ENCODE assay signal across 9 mouse cellular contexts in the genomic region with DNA sequence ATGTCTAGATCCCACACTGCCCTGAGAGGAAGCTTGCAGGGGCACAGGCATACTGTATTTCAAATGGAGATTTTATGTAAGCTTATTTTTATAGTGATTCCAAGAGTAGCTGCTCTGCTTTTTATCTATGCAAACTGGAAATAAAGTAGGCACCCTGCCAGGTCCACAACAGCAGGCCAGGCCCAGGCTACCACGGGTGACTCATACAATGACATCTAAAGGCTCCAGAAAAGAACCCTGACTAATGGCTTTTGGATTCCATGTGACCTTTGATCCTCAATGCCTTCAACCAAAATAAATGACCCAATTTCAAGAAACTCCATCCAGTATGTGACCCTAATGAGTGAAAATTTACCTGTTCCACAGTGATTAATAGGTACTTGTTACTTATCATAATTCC.
DNase-seq lines count a peak whose midpoint lies in the region; ATAC-seq and TF ChIP-seq lines count a peak whose summit lies in the region.
"Had no signal": no experiment of that assay in that cellular context is flagged by ENCODE, and none has a peak within 500 bp of the region (broad histone marks: within the 10 kb centered on the region; RNA-seq: fewer than 3 reads in every experiment).

No protein-coding gene starts in this region.

- H3K9me3 ChIP-seq in stomach, postnatal 0 days (ENCODE audit: control insufficient read depth, low read length), result no peaks in the 10 kb centered on the region
- no peaks in the 10 kb centered on the region for H3K9me3 ChIP-seq in forebrain, embryonic 12.5 days
- H3K9me3 ChIP-seq: limb, embryonic 15.5 days had no signal

- 0% methylated on average over 1 of the region's 1 CpGs for WGBS in stomach, postnatal 0 days
- WGBS in forebrain, embryonic 12.5 days, result 0% methylated on average over 1 of the region's 1 CpGs

- H3K4me2 ChIP-seq in stomach, postnatal 0 days (replicated peaks; ENCODE audit: low read depth), result no peak overlapping the region
- H3K4me2 ChIP-seq in forebrain, embryonic 12.5 days, result no peak overlapping the region
- H3K4me2 ChIP-seq: limb, embryonic 15.5 days had no signal

- intact Hi-C loops in heart, postnatal 36 days (cut with DNase I), result no loop called here

- TF ChIP-seq EP300 in stomach, postnatal 0 days (optimal IDR thresholded peaks at IDR 0.05), result no peak

- no peak overlapping the region for H3K4me3 ChIP-seq in stomach, postnatal 0 days (ENCODE audit: low read depth, low read length)
- H3K4me3 ChIP-seq in forebrain, embryonic 12.5 days (replicated peaks), result no peak overlapping the region
- H3K4me3 ChIP-seq: limb, embryonic 15.5 days had no signal

- no peak overlapping the region for H3K27ac ChIP-seq in stomach, postnatal 0 days (replicated peaks)
- H3K27ac ChIP-seq in forebrain, embryonic 12.5 days, result no peak overlapping the region
- H3K27ac ChIP-seq: limb, embryonic 15.5 days had no signal

- no peak overlapping the region for H3K9ac ChIP-seq in stomach, postnatal 0 days (ENCODE audit: low read length)
- no peak overlapping the region for H3K9ac ChIP-seq in forebrain, embryonic 12.5 days
- H3K9ac ChIP-seq: limb, embryonic 15.5 days had no signal

- DNase-seq in urinary bladder, postnatal 25 days (ENCODE audit: low spot score), result peak; percentile 54
- no peak for DNase-seq in urinary bladder, adult 2 months (ENCODE audit: low spot score)
- DNase-seq in cerebellum, adult 8-10 months, result peak; percentile 68
- peak; percentile 37 to 55 for DNase-seq in heart, postnatal 36 days
- peak; percentile 72 for DNase-seq in stomach, postnatal 0 days (ENCODE audit: low spot score)
- no peak for DNase-seq in natural killer cell, adult 2 months (ENCODE audit: low spot score in 2 of 2)
- DNase-seq in thymus, postnatal 25 days, result no peak

- peaks cover 3% of the 10 kb centered on the region; the same call in 1 of the 2 replicates for H3K4me1 ChIP-seq in stomach, postnatal 0 days (replicated peaks; ENCODE audit: control insufficient read depth, insufficient read depth)
- H3K4me1 ChIP-seq in forebrain, embryonic 12.5 days, result peaks cover 33% of the 10 kb centered on the region

- peak; percentile 88 for ATAC-seq in stomach, postnatal 0 days (ENCODE audit: low FRiP score, low TSS enrichment)
- no peak for ATAC-seq in forebrain, embryonic 12.5 days (ENCODE audit: low FRiP score)

- no peaks in the 10 kb centered on the region for H3K27me3 ChIP-seq in stomach, postnatal 0 days (ENCODE audit: control insufficient read depth, insufficient read depth, low read length)
- H3K27me3 ChIP-seq in forebrain, embryonic 12.5 days, result peaks cover 6% of the 10 kb centered on the region; the same call in 1 of the 2 replicates

- TF ChIP-seq CTCF in stomach, postnatal 0 days (IDR thresholded peaks at IDR 0.05; ENCODE audit: low read depth), result no peak

- no peaks in the 10 kb centered on the region; the same call in 1 of the 2 replicates for H3K36me3 ChIP-seq in stomach, postnatal 0 days (ENCODE audit: control insufficient read depth, insufficient read depth, low read length)
- no peaks in the 10 kb centered on the region for H3K36me3 ChIP-seq in forebrain, embryonic 12.5 days (replicated peaks)
- H3K36me3 ChIP-seq: limb, embryonic 15.5 days had no signal

Comparison
In these comparisons a context has a peak if more than half of its experiments do, and no peak if none do; other contexts are left out.
1. DNase-seq: peak in urinary bladder, postnatal 25 days (single experiment), cerebellum, adult 8-10 months (single experiment), heart, postnatal 36 days (2 of 2) and stomach, postnatal 0 days (single experiment); none in urinary bladder, adult 2 months (single experiment), natural killer cell, adult 2 months (0 of 2) and thymus, postnatal 25 days (single experiment).